Mouse (Mus musculus) bone marrow macrophage, adult 2 months (primary cell): ENCODE measurements at regions not wholly inside any gene's neighbourhood (a gene's known extent, or its start where the extent isn't known, plus 50 kb on each side); places are given as distances from the start of the nearest gene placed in this dataset.

Experiments
- H3K27ac ChIP-seq: 2 replicates; pipeline ENCODE4 v1.5.1; 2012; ENCODE audit warnings: low read depth, low read length; ENCODE audit not compliant: insufficient read depth
- H3K4me1 ChIP-seq: 2 replicates; pipeline ENCODE4 v1.6.1; 2012; ENCODE audit warnings: low read length; ENCODE audit not compliant: control insufficient read depth, insufficient read depth
- H3K4me3 ChIP-seq: 2 replicates; pipeline ENCODE4 v1.5.1; 2012; ENCODE audit warnings: mild to moderate bottlenecking, low read length, moderate library complexity; ENCODE audit not compliant: insufficient read depth
- CTCF ChIP-seq: IDR thresholded peaks from 2 replicates; pipeline ENCODE4 v1.5.1; 2012; ENCODE audit warnings: low read depth, mild to moderate bottlenecking, low read length, moderate library complexity
- POLR2A ChIP-seq: IDR thresholded peaks from 2 replicates; pipeline ENCODE4 v1.6.1; 2012; ENCODE audit warnings: mild to moderate bottlenecking, low read depth, low read length, borderline replicate concordance

- no peak overlapping the region for H3K27ac ChIP-seq
- no peak overlapping the region for H3K4me3 ChIP-seq
- TF ChIP-seq CTCF (no peak), POLR2A (no peak)
- peaks cover 25% of the 10 kb centered on the region for H3K4me1 ChIP-seq
Observed at GRCm38 (mm10) chr2:166426960-166427359, 271.5 kb upstream of the Sulf2 start.

- no peak overlapping the region for H3K27ac ChIP-seq
- no peak overlapping the region for H3K4me3 ChIP-seq
- TF ChIP-seq CTCF (no peak), POLR2A (no peak)
- peaks cover 25% of the 10 kb centered on the region for H3K4me1 ChIP-seq
Observed at GRCm38 (mm10) chr2:166426457-166426856, 271.0 kb upstream of the Sulf2 start.

- Histone ChIP-seq H3K4me3 (no peak overlapping the region), H3K27ac (no peak overlapping the region), H3K4me1 (peaks cover 28% of the 10 kb centered on the region)
- TF ChIP-seq CTCF = no peak
- no peak for TF ChIP-seq POLR2A
Observed at GRCm38 (mm10) chr2:166425141-166425540, 269.7 kb upstream of the Sulf2 start.

GRCm38 (mm10) chr2:166423132-166423660, 267.7 kb upstream of the Sulf2 start:
- Histone ChIP-seq H3K4me1 (peaks cover 19% of the 10 kb centered on the region), H3K27ac (no peak overlapping the region), H3K4me3 (no peak overlapping the region)
- no peak for TF ChIP-seq POLR2A
- TF ChIP-seq CTCF = no peak

GRCm38 (mm10) chr2:166420275-166420674, 264.8 kb upstream of the Sulf2 start:
- Histone ChIP-seq H3K27ac (peak overlapping the region; percentile 48), H3K4me3 (no peak overlapping the region), H3K4me1 (peaks cover 13% of the 10 kb centered on the region)
- TF ChIP-seq POLR2A (no peak), CTCF (no peak)

GRCm38 (mm10) chr2:166419271-166419670, 263.8 kb upstream of the Sulf2 start:
- Histone ChIP-seq H3K4me1 (peaks cover 13% of the 10 kb centered on the region), H3K4me3 (no peak overlapping the region), H3K27ac (no peak overlapping the region)
- TF ChIP-seq CTCF = no peak
- TF ChIP-seq POLR2A = no peak

GRCm38 (mm10) chr2:166418279-166418678, 262.8 kb upstream of the Sulf2 start:
- Histone ChIP-seq H3K27ac (no peak overlapping the region), H3K4me1 (peaks cover 13% of the 10 kb centered on the region), H3K4me3 (no peak overlapping the region)
- no peak for TF ChIP-seq POLR2A
- no peak for TF ChIP-seq CTCF

- Histone ChIP-seq H3K4me1 (peaks cover 18% of the 10 kb centered on the region), H3K27ac (no peak overlapping the region), H3K4me3 (no peak overlapping the region)
- TF ChIP-seq CTCF (no peak), POLR2A (no peak)
Observed at GRCm38 (mm10) chr2:166417628-166418027, 262.2 kb upstream of the Sulf2 start.

- Histone ChIP-seq H3K4me3 (no peak overlapping the region), H3K4me1 (peaks cover 20% of the 10 kb centered on the region), H3K27ac (no peak overlapping the region)
- TF ChIP-seq POLR2A = no peak
- no peak for TF ChIP-seq CTCF
Observed at GRCm38 (mm10) chr2:166415481-166415965, 260.1 kb upstream of the Sulf2 start.

GRCm38 (mm10) chr2:166414856-166415255, 259.4 kb upstream of the Sulf2 start:
- TF ChIP-seq POLR2A (no peak), CTCF (no peak)
- Histone ChIP-seq H3K4me1 (peaks cover 15% of the 10 kb centered on the region), H3K4me3 (no peak overlapping the region), H3K27ac (no peak overlapping the region)
